Mouse (Mus musculus) G1E (cell line): ENCODE data around the gene Cacna1i. TPM values are rescaled to one million over a fixed set of nuclear protein-coding genes. Genes with fewer than 3 reads are reported as not detected.
A peak's percentile ranks its signal among the peaks of the same experiment; 100 is the strongest.

Source experiments
- ATAC-seq: 2 replicates; pipeline ENCODE4 v1.8.0; 2016; ENCODE audit warnings: mild to moderate bottlenecking; ENCODE audit not compliant: insufficient number of reproducible peaks, poor library complexity, low FRiP score, severe bottlenecking; ENCODE audit errors: extremely low read depth
- DNase-seq: peaks from one replicate; pipeline ENCODE4 v3.0.0; 2012; ENCODE audit warnings: low spot score
- H3K27me3 ChIP-seq: 2 replicates; pipeline ENCODE4 v1.6.1; 2012; ENCODE audit warnings: mild to moderate bottlenecking, low read length, inconsistent platforms; ENCODE audit not compliant: insufficient read depth
- H3K36me3 ChIP-seq: replicated peaks from 2 replicates; pipeline ENCODE3; 2012; ENCODE audit warnings: mild to moderate bottlenecking, inconsistent platforms
- H3K4me1 ChIP-seq: 2 replicates; pipeline ENCODE4 v1.6.1; 2012; ENCODE audit warnings: low read depth, low read length, inconsistent platforms, mixed read lengths; ENCODE audit not compliant: insufficient read depth
- H3K4me3 ChIP-seq: 2 replicates; pipeline ENCODE4 v1.5.1; 2012; ENCODE audit warnings: low read depth, mild to moderate bottlenecking, inconsistent platforms, low read length, moderate library complexity, mixed read lengths
- H3K9me3 ChIP-seq: replicated peaks from 2 replicates; pipeline ENCODE4 v1.6.1; 2012; ENCODE audit warnings: inconsistent platforms
- CTCF ChIP-seq: IDR thresholded peaks from 2 replicates; pipeline ENCODE4 v1.5.1; 2012; ENCODE audit warnings: low read depth, low read length, inconsistent platforms, mixed read lengths
- GATA1 ChIP-seq: IDR thresholded peaks from 2 replicates; pipeline ENCODE4 v1.6.1; 2012; ENCODE audit warnings: borderline replicate concordance, low read length, inconsistent platforms, mixed read lengths
- GATA2 ChIP-seq: IDR thresholded peaks from 2 replicates; pipeline ENCODE4 v1.6.1; 2012; ENCODE audit warnings: low read depth, low read length, inconsistent platforms, borderline replicate concordance
- POLR2AphosphoS5 ChIP-seq: IDR thresholded peaks from 2 replicates; pipeline ENCODE4 v1.6.1; 2012; ENCODE audit warnings: low read depth, low read length, inconsistent platforms; ENCODE audit not compliant: insufficient replicate concordance
- TAL1 ChIP-seq: conservative IDR thresholded peaks from 2 replicates; pipeline ENCODE4 v1.6.1; 2012; ENCODE audit warnings: low read depth, low read length, inconsistent platforms, mixed read lengths
- polyA plus RNA-seq: library from polyadenylated mRNA; stranded (reverse); fragments of >175 nt; gene quantifications from 2 replicates; pipeline ENCODE4 v1.2.3, GENCODE M21; 2012
- total RNA-seq, 2 experiments: library from RNA; stranded (forward) in 1 of 2; stranded (reverse) in 1 of 2; fragments of 200-1000 nt in 1 of 2; fragments of >200 nt in 1 of 2; fragmentation: Nextera tagmentation in 1 of 2; gene quantifications; 2 replicates each; pipeline ENCODE4 v1.2.3; 2014 to 2017

The Cacna1i gene
- total and polyA plus RNA-seq, 3 experiments: 0.05 TPM; not detected in 2

DNA sequence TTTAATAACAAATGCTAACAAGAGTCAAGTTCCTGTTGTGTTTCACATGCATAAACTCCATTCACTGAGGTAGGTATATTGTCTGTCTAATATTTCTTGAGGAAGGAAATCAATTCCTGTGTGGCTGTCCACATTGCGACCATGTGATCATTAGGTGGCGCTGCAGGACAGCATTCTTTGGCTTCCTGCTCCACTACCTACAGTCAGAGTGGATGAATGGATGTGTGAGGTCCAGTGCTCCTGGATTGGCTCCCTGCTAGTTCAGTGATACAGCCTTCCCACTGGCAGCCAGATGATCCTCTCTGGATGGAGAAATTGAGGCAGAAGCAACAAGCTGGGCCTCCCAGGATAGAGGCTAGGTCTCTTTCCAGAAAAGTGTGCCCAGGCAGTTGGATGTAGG, 20.8 kb upstream of the Cacna1i start:
- H3K27me3 ChIP-seq: peaks cover 3% of the 10 kb centered on the region
- H3K4me3 ChIP-seq: no peak overlapping the region
- DNase-seq: peak; percentile 57
- peaks cover 21% of the 10 kb centered on the region for H3K4me1 ChIP-seq
- ATAC-seq: no peak
- H3K9me3 ChIP-seq: peaks cover 14% of the 10 kb centered on the region
- no peak for TF ChIP-seq GATA1
- TF ChIP-seq POLR2AphosphoS5: no peak
- no peak for TF ChIP-seq GATA2
- TF ChIP-seq CTCF: peak; percentile 61; the same call in 1 of the 2 replicates
- no peak for TF ChIP-seq TAL1
- peaks cover 19% of the 10 kb centered on the region for H3K36me3 ChIP-seq

DNA sequence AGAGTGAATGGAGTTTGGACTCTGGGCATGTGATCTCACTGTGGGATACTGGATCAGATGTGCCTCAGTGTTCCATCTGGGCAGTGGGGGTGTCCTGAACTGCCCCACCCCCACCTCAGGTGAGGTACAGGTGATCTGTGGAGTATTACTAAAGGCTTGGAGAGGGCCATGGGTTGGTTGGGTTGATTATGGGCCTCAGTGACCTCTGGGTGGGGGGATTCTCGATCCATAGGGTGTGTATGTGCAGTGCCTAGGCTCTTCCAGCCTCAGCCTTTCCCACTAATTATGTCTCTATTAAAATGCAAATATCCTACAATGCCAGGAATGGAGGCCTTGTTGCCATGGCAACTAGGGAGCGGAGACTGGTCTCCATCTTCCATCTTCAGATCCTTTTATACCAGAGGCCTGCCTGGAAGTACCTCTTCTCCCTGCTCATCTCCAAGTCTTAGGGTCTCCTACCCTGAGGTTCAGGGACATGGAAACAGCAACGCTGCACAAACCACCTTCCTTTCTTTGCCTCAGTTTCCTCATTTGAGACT, 15.1 kb upstream of the Cacna1i start:
- Histone ChIP-seq H3K27me3 (peaks cover 4% of the 10 kb centered on the region), H3K4me3 (no peak overlapping the region), H3K36me3 (no peaks in the 10 kb centered on the region), H3K4me1 (no peaks in the 10 kb centered on the region), H3K9me3 (peaks cover 14% of the 10 kb centered on the region)
- TF ChIP-seq POLR2AphosphoS5 (no peak), TAL1 (no peak), GATA2 (no peak), GATA1 (no peak), CTCF (no peak)
- no peak for DNase-seq
- ATAC-seq: no peak

DNA sequence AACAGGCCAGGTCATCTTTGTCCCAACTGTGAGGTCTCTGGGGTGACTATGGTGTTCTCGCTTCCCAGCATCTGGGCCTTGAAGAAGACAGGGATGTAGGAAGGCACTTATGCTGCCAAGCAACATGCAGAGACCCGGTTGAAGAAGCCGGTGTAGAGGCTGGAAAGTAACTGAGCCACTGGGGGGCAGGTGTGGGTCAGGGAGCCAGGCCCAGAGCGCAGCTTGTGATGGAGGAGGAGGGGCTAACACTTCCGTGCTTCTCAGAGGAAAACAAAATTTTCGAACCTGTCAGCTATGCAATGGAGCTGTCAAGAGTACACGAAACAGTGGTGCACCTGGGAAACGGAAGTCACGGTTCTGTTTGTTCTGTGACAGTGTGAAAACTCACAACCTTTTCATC, 9.9 kb upstream of the Cacna1i start:
- ATAC-seq (no peak), DNase-seq (no peak)
- Histone ChIP-seq H3K4me3 (no peak overlapping the region), H3K4me1 (no peaks in the 10 kb centered on the region), H3K9me3 (no peaks in the 10 kb centered on the region), H3K27me3 (peaks cover 11% of the 10 kb centered on the region), H3K36me3 (no peaks in the 10 kb centered on the region)
- TF ChIP-seq GATA2 (no peak), POLR2AphosphoS5 (no peak), GATA1 (no peak), TAL1 (no peak)

DNA sequence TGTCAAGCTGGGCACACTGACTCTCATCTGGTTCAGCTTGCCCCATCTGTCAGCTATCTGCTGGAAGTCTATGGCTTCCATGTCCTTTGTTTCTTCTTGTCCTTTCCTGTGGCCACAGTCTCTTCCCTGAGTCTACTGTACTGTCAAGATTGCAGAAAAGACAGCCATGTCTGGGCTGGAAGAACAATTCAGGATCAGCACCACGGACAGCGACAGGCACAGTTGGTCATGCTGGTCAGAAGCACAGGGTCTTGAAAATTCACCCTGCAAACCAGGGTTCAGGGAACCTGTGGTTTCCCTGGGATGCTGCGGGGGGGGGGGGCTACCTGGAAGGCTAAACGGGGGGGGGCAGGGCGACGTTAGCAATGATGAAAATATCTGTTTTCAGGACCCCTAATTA, 9.4 kb upstream of the Cacna1i start:
- H3K4me1 ChIP-seq: no peaks in the 10 kb centered on the region
- DNase-seq: peak; percentile 47
- ATAC-seq: no peak
- H3K27me3 ChIP-seq: peaks cover 14% of the 10 kb centered on the region; the same call in 1 of the 2 replicates
- no peaks in the 10 kb centered on the region for H3K9me3 ChIP-seq
- no peak for TF ChIP-seq GATA1
- no peak for TF ChIP-seq TAL1
- no peaks in the 10 kb centered on the region for H3K36me3 ChIP-seq
- H3K4me3 ChIP-seq: no peak overlapping the region

DNA sequence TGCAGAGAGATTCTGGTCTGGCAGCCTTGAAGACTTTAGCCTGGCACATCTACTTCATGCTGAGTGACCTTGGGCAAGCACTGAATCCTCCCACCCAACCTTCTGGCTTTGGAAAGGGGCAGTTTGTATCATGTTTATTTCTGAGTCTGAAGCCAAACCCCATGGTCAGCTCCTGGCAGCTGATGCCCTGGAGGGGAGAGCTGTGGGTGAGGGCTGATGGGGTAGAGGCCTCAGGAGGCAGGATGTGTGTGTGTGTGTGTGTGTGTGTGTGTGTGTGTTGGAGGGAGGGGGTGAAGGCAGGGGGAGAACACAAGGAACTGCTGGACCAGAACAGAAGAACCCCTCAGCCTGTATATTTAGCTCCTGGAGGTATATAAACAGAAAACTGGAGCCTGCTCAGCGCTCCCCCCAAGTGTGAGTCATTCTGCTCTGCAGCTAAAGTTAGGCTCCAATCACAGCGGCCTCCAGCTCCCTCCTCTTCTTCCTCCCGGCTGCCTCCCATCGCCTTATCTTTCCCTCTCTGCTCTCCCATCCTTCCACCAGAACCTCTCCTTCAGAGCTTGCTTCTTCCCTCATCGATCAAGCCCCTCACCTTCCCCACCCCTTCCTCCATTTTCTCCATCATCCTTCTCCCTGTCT, 8.8 kb upstream of the Cacna1i start:
- Histone ChIP-seq H3K4me3 (no peak overlapping the region), H3K4me1 (no peaks in the 10 kb centered on the region), H3K36me3 (no peaks in the 10 kb centered on the region), H3K27me3 (peaks cover 13% of the 10 kb centered on the region; the same call in 1 of the 2 replicates), H3K9me3 (no peaks in the 10 kb centered on the region)
- DNase-seq (no peak), ATAC-seq (no peak)
- TF ChIP-seq CTCF (no peak), TAL1 (no peak), GATA1 (no peak), POLR2AphosphoS5 (no peak), GATA2 (no peak)

DNA sequence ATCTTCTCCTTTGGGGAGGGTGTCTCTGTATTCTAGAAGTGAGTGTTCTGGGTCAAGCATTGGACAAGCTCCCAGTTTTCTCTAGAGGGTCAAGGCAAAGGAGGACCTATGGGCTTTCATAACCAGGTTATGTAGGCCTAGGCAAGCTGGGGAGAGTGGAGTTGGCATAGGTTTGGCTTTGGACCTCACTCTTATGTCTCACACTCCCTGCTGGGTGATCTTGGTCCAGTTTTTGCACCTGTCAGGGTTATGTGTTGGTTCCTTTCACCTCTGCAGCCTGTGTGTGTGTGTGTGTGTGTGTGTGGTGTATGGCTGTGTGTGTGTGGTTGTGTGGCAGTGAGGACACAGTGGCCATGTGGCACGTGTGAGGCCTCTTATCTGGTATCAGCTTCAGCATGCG, 8.0 kb upstream of the Cacna1i start:
- ATAC-seq: no peak
- H3K36me3 ChIP-seq: no peaks in the 10 kb centered on the region
- H3K4me3 ChIP-seq: no peak overlapping the region
- TF ChIP-seq GATA1 (no peak), POLR2AphosphoS5 (no peak), CTCF (no peak), GATA2 (no peak), TAL1 (no peak)
- no peaks in the 10 kb centered on the region for H3K9me3 ChIP-seq
- H3K27me3 ChIP-seq: peaks cover 10% of the 10 kb centered on the region; the same call in 1 of the 2 replicates
- H3K4me1 ChIP-seq: no peaks in the 10 kb centered on the region
- DNase-seq: no peak
